Mouse (Mus musculus) spleen, adult 18-20 months (tissue): ENCODE results near the gene G0s2.

Experiments used
- DNase-seq, 2 experiments: peaks; one replicate each; pipeline ENCODE4 v3.0.0; 2022; ENCODE audit warnings: mixed read lengths in 2 of 2

G0s2 gene

DNA sequence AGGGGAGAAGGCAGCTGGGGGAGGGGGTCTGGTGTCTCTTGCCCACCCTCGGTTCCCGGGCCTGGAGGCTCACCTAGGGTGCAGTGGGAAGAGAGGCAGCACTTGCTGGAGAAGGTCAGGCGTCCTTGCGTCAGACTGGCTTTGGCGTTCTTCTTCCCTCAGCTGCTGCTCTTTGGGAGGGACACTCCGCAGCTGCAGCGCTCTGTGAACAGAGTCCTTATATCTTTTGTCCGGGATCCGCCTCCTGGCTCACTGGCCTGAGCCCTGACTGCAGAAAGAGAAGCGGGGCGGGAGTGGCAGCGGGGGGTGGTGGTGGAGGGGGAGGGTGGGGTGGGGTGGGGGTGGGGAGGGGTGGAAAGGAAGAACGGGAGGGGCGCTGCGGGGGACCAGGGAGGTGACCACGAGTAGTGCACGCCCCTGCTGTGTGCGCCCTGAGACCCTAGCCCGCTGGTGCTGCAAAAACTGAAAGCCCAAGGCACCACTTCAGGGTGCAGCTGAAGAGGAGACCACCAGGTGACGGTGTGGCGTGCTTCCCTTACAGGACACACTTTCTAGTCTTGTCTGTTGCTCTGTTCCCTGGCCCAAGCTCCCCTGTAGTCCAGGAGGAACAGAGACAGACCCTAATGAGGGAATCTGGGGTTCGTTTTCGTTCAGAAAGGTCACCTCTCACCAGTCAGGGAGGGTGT lies at the start of gene G0s2:
Gene G0s2, minus strand, starts transcription at position 302 of the 686 bp plus-strand sequence.
- DNase-seq = peak in 1 of 2 experiments; percentile 21

DNA sequence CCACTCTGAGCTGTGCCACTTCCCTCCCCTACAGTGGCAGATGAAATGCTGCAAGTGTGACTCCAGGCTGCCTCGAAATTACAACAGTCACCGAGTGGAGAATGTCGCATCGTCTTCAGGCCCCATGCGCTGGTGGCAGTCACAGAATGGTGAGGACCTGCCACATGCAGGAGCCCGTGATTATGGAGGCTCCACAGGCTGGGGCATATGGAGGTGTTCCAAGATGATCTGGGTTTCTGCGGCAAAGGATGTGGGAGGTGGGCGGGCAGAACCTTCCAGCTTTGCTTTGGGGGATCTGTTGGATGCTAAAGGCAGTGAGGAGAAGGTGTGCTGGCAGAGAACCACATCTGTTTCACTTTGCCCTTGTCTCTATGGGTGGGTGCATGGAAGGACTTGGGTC lies 47.4 kb upstream of the G0s2 start:
- no peak for DNase-seq

DNA sequence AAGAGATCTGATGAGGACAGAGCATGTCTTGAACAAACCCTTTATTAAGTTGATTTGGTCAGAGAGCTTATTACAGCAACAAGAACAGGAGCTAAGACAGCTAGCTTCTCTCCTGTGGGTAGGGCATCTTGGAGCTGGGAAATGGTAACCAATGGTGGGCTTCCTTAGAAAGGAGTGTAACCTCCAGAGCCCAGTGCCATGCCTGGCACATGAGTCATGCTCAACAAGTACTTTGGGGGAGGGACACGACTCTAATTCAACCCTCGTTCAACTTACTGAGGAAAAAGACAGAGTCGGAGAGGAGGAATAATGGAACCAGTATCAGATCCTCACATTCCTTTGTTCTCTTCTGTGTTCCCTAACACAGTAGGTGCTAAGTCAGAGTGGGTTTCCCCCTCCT lies 46.7 kb upstream of the G0s2 start:
- DNase-seq = no peak

DNA sequence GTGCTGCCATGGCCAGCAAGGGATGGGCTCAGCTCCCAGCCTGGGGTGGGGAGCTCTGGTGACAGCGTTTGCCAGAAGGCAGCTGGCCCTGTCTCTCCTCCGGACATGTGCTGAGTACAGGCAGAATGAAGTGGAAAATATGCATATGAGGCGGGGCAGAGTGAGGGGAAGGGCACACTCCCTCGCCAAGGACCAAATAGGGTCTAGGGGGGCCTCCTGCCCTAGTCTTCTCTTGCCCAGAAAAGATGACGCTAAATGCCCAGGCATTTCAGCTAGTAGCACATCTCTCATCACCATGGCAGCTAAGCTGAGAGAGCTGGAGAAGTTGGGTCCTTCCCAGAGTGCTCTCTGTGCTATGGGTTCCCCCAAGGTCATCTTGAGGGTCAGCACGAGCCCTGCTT lies 44.1 kb upstream of the G0s2 start:
- DNase-seq = no peak

DNA sequence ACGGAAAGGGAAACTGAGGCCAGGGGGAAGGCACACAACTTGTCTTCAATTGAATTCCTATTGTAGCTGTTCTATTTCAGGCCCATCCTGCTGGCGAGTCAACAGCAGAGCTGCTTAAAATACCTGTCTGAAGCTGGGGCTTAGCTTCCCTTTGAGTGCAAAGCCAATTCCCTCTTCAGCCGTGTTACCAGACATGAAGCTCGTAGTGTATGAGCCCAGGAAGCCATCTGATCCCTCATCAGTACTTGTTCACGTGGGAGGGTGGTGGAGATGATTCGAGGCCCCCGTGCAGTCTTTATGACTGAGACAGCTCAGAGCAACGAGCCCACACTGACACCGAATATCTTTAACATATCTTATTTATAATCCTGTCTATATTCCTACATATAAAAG lies 43.3 kb upstream of the G0s2 start:
- no peak for DNase-seq

DNA sequence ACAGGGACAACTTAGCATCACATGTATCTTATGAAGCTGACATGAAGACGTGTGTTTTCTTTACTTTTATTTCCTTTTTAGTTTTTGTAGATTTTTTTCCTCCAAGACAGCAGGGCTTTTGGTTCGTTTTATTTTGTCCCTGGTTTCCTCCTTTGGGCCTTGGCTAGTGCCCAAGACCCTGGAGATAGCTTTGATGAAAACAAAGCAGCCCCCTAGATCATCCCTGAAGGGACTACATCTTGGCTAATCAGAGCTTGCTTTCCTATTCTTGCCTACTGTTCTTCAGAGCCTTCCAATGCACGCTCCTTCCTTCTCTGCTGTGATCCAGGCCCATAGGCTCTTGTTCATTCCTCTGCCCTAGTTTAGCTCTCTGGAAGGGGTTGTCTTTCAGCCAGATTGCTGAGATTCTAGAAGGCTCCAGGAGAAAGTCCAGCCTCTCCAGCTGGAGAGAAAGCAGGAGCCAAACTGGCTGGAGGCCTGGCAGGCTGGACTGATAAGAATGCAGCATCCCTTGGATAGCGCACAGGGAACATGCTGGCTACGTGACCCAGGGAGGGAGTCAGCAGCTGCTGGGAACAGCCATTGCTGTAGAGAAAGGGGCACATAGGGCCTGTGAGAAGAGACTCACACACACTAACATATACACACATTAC lies 42.8 kb upstream of the G0s2 start:
- no peak for DNase-seq

DNA sequence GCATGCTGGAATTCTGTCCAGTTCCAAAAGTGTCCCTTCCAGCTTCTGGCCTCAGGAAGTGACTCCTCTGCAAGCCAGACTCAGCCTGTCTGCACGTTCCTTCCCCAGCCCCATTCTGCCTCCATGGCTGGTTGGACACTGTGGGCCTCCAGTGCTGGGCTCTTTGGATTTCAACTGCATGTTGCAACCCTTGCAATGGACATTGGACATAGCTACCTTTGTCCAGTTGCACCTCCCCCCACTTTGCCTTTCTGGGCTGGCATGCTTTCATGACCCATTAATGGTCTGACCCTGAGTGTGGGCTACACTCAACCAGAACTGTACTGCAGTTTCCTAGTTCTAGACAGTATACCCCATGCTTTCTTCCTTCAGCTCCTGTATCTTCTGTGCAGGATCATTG lies 38.6 kb upstream of the G0s2 start:
- DNase-seq = no peak

DNA sequence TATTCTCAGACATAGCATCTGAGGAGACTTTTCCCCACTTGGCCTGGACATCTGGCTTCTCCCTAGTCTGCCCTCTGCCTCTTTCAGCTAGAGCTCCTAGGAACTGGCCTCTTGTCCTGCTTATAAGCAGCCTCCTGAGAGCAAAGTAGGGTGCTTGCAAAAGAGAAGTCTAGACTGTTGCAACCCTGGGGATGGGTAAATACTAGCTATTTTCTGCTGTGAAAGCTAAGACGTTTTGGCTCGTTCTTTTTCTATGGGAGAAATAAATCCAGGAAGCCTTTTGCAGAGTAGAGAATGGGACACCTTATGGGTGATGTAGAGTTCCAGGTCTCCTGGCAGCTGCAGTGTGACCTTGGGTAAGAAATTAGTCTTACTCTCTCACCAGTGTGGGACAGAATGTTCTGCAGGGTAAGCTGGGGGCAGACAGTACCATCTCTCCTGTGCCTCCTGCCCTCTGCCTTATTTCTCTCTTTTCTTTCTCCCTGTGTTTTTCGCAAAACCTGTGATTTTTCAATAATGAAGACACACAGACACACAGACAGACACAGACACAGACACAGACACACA lies 37.6 kb upstream of the G0s2 start:
- DNase-seq = no peak

DNA sequence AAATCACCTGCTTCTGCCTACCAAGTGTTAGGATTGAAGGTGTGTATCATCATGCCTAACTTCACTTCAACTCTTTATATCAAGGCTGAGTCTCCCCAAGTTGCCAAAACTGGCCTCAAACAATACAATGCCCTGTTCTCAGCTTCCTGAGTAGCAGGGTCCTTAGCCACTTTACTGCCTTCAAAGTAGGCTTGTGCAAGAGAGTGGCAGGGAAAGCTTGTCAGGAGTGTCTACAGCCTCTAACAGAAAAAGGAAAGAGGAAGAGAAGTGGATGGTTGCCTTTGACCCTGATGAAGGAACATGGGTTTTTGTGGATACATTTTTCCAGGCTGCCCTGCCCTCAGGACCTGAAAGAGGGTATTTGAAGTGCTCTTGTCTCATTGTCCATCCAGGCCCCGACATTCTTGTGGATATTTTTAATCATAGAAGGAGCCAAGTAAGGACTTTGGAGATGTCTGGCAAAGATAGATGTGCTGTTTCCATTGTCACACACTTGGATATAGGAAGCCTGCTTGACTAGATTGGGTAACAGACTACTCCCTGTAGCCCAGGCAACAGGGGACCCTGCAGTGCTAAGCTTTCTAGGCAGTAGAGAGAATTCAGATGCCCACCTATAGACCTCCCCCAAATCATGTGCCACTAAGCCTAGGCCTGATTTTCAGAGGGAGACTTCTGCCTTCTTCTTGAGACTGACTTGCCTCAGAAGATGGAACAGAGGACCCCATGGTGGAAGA lies 36.9 kb upstream of the G0s2 start:
- no peak for DNase-seq

DNA sequence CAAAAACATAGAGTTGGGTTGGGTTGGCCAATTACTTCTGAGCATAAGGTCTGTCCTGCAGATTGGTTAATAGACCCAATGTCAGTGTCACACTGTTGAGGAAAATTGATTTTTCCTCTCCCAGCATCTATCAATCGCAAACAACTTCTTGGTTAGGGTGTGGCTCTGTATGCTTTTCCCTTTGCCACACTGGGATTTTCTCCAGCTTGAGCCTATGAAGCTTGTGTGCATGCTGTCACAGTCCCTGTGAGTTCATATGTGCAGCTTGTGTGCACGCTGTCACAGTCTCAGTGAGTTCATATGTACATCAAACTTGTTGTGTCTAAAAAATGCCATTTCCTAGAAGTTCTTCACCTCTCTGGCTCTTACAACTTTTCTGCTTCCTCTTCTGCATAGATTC lies 33.8 kb upstream of the G0s2 start:
- no peak for DNase-seq

DNA sequence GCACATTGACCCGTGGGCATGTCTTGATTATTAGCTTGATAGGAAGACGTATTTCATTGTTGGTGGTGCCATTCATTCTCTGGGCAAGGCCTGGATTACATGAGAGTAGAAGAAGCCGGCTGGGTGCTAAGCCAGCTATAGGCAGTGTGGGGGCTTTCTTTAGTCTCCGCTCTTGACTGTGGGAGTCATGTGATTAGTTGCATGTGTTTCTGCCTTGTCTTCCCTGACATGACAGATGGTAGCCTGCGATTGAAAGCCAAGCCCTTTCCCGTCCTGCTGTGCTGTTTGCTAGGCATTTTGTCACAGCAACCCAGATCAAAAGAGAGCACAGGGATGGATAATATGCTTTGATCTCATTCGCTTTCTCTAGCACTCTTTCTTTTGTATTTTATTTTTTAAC lies 32.4 kb upstream of the G0s2 start:
- no peak for DNase-seq

DNA sequence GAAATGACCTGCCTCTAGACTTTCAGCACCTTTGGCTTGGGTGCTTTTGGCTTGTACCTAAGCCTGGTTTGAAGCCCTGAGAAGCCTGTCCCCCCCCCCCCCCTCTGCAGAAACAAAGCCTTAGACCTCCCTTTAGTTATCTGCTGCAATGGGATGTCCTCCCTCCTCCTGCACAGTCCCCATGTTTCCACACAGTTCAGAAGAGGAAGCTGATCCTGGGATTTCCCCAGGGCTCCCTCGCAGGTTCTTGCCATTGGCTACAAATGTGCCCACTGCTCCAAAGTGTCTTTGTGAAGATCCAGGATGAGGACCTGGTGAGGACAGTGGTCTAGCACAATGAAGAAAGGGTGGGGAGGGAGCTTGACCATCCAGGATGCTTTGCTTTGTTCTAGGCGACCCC lies 30.1 kb upstream of the G0s2 start:
- DNase-seq = no peak

DNA sequence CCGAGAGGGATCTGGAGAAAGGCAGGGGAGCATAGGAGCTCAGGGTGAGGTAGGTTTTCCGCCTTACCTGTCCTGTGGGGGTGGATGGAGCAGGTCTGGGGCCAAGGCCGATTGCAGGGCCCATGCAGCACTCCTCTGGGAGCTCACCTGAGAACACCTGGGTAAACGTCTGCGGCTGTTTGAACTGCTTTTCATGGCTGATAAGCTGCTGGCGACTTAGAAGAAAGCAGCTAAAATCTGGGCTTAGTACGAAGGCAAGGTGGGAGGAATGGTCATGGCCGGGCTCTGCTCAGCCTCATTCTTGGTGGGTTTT lies 29.0 kb upstream of the G0s2 start:
- no peak for DNase-seq

DNA sequence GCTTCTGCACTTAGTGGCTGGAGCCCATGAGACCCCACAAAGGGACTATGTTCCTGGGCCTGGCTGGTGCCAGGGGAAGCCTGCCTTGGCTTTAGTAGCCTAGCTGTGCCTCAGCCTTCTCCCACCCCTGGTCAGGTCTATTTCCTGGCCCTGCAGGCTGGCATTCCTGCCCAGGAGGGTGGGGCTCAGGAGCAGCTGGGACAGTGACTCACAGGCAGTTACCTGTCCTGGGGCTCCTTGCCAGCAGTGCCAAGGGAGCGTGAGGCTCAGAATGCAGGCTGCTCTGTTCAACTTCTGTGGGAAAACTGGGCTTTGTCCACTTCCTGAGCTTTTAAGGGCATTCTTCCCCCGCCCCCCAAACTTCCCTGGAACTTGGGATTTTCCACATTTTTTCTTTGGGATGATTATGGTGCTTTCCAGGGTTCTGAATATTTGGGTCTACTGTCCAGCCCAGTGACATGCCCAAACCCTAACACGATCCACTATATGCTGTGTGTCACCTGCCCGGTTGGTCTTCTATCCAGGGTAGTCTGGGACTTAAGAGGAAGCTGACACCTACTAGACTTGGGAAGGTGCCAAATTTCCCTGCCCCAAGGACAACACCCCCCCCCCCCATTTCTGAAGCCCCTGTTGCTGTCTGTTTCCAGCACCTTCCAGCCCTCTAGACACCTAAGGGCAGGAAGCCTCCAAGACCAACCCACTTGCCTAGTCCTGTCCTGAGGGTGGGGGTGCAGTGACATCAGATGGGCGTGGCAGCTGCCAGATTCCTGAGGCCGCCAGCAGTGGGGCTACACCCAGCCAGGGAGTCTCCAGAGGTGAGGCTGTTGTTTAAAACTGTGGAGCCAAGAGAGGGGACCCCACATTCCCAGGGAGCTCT lies 28.4 kb upstream of the G0s2 start:
- no peak for DNase-seq

DNA sequence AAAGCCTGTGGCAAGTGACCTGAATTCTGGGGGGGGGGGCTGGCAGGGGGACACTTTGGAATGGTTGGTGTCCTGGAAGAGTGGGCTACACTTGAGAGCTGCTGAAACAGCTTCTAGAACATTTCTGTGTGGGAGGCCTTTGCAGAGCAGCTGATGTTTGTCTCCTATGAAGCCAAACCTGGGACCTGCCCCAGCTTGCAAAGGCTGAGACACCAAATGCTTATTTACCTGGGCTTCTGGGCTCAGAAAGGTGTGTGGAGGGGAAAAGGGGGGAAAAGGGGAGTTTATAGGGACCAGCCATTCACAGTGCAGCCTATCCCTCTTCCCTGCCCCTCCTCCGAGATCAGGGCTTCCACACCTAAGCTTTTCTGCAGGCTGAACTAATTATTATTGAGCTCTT lies 27.0 kb upstream of the G0s2 start:
- DNase-seq = no peak

DNA sequence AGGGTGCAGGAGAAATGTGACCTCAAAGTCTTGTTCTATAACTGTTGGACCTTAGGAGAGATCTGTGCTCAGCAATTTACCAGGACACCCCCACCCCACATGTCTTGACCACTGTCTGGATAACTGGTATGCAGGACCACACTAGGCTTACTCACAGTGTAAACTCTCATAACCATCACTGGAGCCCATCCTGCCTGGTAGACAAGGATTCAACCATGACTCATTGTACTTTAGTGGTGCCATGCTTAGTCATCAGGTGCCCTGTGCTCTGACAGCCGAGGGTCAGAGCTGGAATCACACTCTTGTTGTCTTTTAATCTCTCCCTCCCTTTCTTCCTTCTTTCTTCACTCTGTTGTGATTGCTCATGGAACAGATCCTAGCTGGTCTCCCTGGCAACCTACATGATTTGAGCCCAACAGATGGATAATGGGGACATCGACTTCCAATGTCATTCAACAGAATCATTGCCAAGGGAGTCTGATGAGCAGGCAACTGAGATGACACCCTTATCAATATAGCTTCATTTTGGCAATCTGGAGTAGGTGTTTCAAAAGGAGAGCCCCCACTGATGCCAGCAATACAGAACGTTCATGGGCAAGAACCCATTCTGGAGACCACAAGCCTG lies 25.2 kb upstream of the G0s2 start:
- no peak for DNase-seq

DNA sequence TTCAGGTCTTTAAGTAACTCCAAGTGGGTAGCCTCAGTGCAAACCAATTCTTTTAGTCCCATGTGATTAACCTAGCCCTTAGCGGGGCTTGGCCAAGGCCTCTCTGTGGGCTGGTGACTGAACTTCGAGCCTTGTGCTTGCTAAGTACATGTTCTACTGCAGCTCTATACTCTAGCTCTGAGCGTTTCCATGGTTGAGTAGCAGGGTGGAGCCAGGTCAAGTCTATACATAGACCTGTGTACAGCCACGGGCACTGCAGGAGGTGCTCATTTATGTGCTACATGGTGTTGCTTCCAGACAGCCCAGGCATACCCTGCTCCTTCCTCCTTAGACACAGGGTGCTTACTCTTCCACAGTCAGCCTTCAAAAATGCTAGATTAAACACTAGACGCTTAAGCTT lies 22.9 kb upstream of the G0s2 start:
- no peak for DNase-seq

DNA sequence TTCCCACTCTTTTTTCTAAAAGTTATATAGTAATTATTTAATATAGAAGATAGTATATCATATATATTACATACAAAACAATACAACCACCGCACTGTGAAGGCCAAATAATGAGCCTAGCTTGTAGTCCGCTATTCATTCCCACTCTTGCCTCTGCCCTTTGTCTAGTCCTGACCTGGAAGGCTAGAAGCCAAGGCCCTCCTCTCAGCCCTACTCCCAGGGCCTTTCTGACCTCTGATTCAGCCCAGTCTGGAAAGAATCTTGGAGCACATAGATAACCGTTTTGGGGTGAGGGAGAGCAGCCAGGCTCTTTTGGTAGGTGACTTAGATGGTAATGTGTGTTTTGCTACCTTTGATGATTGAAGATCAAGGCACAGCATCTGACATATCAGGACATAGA lies 20.9 kb upstream of the G0s2 start:
- DNase-seq = no peak

DNA sequence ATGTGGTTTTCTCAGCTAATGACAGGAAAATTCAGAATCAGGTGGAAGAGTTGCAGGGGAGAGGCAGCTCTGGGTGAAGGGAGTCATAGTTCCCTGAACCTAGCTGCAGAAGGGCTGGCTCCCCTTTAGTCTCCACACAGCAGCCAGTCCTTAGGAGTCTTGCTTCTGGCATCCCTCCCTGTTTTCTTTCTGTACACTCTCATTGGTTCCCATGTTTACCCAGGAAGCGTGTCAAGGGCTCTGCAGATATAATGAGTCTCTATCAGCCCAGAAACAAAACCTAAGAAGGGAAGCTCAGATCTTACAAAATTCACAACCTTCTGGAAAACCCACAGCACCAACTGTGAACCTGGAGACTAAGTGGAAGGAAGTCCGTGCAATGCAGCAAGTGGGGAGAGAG lies 20.0 kb upstream of the G0s2 start:
- DNase-seq = no peak

DNA sequence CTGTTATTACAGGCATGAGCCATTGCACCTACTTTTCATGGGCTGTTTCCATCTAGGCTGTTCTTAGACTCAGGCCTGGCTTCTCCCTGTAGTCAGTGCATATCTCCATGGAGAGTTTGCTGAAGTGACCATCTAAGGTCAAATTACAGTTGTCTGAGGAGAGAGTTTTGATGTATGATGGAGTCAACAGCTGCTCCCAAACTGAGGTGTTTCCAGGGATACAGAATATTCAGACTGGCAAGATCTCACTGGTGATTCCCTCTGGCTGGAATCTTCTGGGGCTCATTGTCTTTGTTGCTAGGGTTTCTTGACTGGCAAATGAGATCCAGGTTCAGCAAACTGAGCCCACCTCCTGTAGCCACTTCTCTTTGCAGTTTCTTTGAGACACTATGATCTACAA lies 17.7 kb upstream of the G0s2 start:
- no peak for DNase-seq

DNA sequence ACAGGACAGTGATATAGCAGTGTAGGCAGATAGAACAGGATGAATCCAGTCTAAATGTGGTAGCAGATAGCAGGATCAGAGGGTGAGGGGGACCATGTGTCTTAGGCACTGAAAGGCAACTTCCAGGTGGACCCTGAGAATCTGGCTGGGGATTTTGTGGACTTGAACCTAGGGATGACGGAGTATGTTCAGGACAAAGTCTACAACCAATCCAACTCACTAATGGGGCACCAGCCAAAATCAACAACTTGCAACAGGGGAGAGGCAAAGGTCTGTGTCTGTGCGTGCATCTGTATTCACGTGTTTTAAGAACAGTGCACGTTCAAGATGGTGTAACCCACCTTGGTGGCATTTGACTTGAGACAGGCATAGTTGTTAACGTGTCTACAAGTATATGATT lies 16.9 kb upstream of the G0s2 start:
- no peak for DNase-seq

DNA sequence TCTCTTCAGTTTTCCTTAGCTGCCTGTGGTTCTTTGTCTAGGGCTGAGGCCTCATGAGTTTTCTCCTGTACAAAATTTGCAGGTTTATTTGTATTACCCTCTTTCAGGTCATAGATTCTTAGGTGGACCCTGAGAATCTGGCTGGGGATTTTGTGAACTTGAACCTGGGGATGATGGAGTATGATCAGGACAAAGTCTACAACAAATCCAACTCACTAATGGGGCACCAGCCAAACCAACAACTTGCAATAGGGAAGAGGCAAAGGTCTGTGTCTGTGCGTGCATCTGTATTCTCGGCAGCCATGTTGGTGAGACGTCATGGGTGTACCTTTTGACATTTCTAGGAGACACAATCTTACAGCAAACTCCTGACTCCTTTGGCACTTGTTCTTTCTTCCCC lies 16.1 kb upstream of the G0s2 start:
- DNase-seq = no peak

DNA sequence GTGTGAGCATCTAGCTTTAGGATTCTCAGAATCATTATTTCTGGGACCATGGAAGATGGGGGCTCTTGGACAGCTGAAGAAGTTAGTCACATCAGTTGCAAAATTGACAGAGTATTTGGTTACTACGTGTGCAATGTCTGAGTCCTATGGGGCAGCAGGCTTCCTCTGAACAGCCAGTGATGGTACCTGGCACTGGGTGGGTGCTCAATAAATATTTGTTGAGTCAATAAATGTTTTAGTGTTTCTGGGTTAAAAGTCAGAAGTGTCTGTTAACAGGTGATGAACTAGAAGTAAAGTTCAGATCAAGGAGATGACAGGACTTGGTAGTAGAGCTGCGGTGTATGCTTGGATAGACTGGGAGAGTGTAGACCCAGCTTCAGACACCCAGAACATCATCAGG lies 14.6 kb upstream of the G0s2 start:
- no peak for DNase-seq
